Mouse (Mus musculus) embryonic fibroblast, embryonic 13.5 days (primary cell): ENCODE data around the gene Ebf1. TPM values are rescaled to one million over a fixed set of nuclear protein-coding genes. Genes with fewer than 3 reads are reported as not detected.

ENCODE experiments used
- H3K27ac ChIP-seq: 2 replicates; pipeline ENCODE4 v1.5.1; 2012; ENCODE audit warnings: low read length, control low read depth, inconsistent platforms; ENCODE audit not compliant: insufficient read depth
- H3K4me1 ChIP-seq: 2 replicates; pipeline ENCODE4 v1.6.1; 2011; ENCODE audit warnings: low read length; ENCODE audit not compliant: control insufficient read depth, insufficient read depth
- H3K4me3 ChIP-seq: 2 replicates; pipeline ENCODE4 v1.5.1; 2011; ENCODE audit warnings: mild to moderate bottlenecking, control low read depth, low read length; ENCODE audit not compliant: insufficient read depth
- CTCF ChIP-seq: IDR thresholded peaks from 2 replicates; pipeline ENCODE4 v1.5.1; 2011; ENCODE audit warnings: mild to moderate bottlenecking, control low read depth, low read length, moderate library complexity, borderline replicate concordance; ENCODE audit not compliant: insufficient read depth
- POLR2A ChIP-seq: IDR thresholded peaks from 2 replicates; pipeline ENCODE4 v1.6.1; 2011; ENCODE audit warnings: low read depth, mild to moderate bottlenecking, control low read depth, low read length, moderate library complexity
- polyA plus RNA-seq: library from polyadenylated mRNA; stranded (reverse); fragments of >200 nt; gene quantifications from 2 replicates; pipeline ENCODE4 v1.2.4, GENCODE M21; 2011; ENCODE audit warnings: low read depth; ENCODE audit not compliant: missing spikeins, insufficient read length

Gene Ebf1
- polyA plus RNA-seq, 1 experiment: 55.9 TPM

DNA sequence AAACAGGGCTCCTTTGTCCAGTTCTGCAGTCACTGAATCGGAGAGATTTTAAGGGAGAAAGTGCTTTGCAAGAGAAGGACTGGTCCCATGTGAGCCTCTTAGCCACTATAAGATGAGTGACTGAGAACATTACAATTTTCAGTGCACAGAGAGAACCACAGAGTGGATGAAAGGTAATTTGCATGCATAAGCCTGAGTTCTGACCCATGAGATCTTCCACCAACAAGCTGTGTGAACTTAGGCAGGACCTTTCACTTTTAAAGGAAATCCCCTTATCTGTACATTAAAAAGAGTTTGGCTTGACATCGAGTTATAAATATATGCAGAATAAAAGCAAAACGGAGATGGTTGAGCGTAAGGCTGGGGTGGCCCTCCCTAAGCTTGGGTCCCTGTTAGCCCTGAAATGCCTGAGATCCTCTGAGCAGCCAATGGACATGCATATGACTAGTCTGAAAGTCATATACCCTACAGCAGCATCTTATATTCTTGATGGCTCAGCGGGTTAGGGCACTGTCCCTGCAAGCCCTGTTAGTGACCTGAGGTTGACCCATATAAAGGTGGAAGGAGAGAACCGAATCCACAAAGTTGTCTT lies 92.8 kb downstream of the Ebf1 start:
- TF ChIP-seq CTCF (no peak), POLR2A (no peak)
- no peak overlapping the region for H3K27ac ChIP-seq
- H3K4me3 ChIP-seq: no peak overlapping the region
- peaks cover 4% of the 10 kb centered on the region; the same call in 1 of the 2 replicates for H3K4me1 ChIP-seq

DNA sequence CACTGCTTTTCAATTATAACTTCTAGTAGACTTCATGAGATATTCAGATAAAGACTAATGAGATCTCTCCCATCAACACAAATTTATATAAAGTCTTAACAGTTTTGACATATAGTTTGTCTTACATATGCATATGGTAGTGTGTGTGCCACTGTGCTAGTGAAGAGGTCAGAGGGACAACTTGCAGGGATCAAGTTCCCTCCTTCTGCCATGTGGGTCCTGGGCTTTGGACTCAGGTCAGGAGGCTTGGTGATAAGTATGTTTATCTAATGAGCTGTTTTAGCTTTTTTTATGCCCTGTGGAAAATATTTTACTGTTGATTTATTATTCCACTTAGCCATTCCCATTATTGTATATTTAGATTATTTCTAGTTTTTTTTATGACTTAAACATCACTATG lies 93.7 kb downstream of the Ebf1 start:
- H3K4me1 ChIP-seq: peaks cover 4% of the 10 kb centered on the region; the same call in 1 of the 2 replicates
- H3K27ac ChIP-seq: no peak overlapping the region
- H3K4me3 ChIP-seq: no peak overlapping the region
- TF ChIP-seq CTCF: no peak
- TF ChIP-seq POLR2A: no peak

DNA sequence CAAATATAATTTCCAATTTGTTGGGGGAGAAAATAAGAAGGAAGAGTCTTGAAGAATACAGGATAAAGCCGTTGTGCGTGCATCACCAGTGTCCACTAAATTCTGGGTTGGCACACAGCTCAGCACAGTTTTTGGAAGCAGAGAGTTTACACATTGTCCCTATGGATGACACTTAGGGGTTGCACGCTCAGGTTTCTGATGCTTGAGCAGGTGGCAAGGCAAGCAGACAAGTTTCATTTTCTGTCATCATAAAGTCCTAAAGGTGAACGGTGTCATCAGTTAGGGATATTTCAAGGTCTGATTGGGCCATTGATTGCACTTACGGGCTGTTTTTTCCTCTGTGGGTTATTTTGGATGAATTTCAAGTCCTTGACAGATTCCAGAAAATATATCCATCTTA lies 97.1 kb downstream of the Ebf1 start:
- H3K4me3 ChIP-seq: no peak overlapping the region
- no peak overlapping the region for H3K27ac ChIP-seq
- TF ChIP-seq CTCF (no peak), POLR2A (no peak)
- H3K4me1 ChIP-seq: no peaks in the 10 kb centered on the region

DNA sequence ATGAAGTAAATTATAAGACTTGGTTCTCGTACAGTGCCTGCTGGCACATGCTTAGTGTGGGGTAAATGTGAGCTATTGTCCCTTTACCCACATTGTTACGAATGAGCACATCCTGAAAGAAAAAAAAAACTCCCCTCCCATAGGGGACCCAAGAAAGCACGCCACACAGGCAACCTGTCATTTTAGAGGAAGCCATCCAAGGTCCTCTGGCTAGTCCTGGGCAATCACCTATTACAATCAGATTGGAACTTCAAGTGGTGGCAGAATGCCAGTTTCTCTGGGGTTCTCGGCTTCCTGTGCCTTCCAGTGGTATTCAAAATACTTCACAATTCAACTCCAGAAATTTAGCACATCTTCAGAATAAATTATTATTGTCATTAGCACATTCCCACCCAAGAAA lies 98.7 kb downstream of the Ebf1 start:
- Histone ChIP-seq H3K27ac (no peak overlapping the region), H3K4me1 (no peaks in the 10 kb centered on the region), H3K4me3 (no peak overlapping the region)
- no peak for TF ChIP-seq CTCF
- TF ChIP-seq POLR2A: no peak

DNA sequence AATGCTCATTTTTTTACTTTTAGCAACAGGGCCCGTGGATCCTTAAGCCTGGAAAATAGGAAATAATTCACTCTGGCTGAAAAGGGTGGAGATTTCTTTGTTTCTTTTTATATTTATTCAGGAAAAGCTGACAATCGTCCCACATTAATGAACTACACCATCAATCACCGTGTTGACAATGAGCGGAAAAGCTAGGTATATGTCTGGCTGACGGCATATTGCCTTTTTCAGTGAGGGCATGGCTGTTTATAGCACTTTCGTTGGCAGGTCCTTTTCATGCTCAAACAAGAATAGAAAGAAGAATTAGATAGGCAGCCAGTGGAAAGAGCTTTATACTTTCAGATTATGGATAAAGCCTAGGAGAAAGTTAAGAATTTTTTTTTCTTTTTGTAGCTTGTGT lies 99.8 kb downstream of the Ebf1 start:
- Histone ChIP-seq H3K4me3 (no peak overlapping the region), H3K27ac (no peak overlapping the region), H3K4me1 (no peaks in the 10 kb centered on the region)
- no peak for TF ChIP-seq CTCF

DNA sequence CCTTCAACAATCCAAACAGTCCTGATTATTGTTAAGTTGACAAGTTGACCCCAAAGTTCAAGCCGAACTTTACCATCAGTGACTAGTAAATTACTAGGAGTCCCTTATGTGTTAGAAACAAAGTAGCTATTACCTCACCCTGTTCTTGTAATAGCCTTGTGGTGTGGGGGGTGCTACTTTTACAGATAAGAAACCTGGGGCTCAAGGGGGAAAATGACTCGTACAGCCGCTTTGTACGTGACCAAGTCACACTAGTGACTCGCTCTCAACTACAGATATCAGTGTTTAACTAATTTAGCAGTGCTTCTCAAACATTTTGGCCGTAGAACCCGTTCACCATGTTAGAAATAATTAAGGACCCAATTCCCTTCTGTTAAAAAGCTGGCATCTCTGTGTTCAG lies 100.5 kb downstream of the Ebf1 start:
- TF ChIP-seq CTCF: no peak
- Histone ChIP-seq H3K4me3 (no peak overlapping the region), H3K4me1 (no peaks in the 10 kb centered on the region), H3K27ac (no peak overlapping the region)

DNA sequence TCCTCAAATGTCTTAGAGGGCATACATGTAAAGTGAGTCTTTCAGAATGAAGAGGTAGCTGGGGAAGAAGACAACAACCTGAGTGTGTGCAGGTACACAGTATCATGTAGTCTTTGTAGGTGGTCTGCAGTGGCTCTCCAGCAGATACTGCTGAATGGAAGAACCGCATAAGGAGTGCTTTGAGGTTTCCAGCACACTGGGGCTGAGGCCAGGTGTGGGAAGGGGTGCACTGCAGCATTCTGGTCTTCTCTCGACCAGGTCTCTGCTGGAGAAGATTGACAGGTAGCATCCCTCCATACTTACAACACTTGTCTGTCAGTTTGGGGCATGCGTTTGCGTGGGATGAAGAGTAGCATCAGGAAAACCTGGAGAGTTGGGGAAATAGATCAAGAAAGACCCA lies 104.9 kb downstream of the Ebf1 start:
- H3K4me1 ChIP-seq: peaks cover 16% of the 10 kb centered on the region
- no peak overlapping the region for H3K4me3 ChIP-seq
- no peak for TF ChIP-seq CTCF
- no peak for TF ChIP-seq POLR2A
- no peak overlapping the region for H3K27ac ChIP-seq

DNA sequence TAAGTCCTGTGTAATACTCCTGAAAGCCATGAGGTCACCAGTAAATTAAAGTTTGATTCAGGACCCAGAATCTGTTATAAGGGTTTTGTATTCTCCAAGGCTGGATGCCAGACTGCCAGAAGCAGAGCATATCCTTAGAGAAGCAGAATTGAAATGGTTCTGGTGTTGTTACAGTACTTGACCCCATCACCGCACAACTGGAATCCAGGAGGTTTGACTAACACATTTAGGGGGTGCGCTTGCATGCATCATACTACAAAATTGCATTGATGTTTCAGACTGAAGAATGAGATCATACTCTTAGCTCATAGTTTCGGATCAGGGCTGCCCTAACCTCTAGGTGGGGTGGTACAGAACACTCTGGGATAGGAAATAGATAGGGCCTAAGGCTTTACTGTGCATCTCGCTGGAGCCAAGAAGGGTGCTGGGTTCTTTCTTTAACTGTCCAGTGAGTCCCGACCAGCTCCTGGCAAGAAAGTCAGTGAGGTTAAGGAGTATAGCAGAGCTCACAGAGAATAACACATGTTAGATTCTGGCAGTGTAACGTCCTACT lies 106.9 kb downstream of the Ebf1 start:
- Histone ChIP-seq H3K4me1 (peaks cover 16% of the 10 kb centered on the region), H3K27ac (0 out of 2 replicates have a peak overlapping the region, but pooled peaks have one; percentile 44), H3K4me3 (no peak overlapping the region)
- no peak for TF ChIP-seq POLR2A
- no peak for TF ChIP-seq CTCF

DNA sequence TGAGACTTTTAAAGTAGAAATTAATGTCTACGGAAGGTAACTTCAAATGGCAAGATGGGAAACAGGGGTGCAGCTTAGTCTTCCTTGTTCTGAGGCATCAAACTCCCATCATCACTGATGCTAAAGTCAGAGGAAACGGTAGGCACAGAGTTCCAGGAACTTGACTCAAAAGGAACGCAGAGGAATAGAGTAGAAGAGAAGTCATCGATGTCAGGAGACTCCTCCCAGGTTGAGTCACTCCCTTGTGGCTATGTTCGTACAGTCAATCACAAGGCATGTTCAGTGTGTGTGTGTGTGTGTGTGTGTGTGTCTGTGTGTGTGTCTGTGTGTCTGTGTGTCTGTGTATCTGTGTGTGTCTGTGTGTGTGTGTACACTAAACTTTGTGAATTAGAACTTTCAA lies 108.6 kb downstream of the Ebf1 start:
- H3K27ac ChIP-seq: peak overlapping the region; percentile 76
- H3K4me1 ChIP-seq: peaks cover 29% of the 10 kb centered on the region
- no peak for TF ChIP-seq POLR2A
- TF ChIP-seq CTCF: no peak
- no peak overlapping the region for H3K4me3 ChIP-seq

DNA sequence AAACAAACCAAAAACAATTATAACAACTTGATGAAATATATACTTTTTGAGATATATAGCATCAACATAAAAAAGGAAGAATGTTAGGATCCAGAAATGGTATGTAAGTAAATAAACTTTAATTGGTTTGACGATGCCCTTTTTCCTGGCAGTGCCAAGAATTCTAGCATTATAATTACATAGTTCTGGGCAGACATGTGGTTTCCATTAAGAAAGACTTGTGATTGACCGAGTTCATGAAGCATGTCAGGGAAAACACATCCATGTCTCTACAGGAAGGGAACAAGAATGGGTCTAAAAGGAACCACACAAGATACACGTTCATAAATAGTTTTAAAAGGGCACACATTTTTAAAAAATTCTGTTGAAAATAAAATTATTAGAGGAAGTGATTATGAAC lies 110.3 kb downstream of the Ebf1 start:
- Histone ChIP-seq H3K27ac (no peak overlapping the region), H3K4me3 (no peak overlapping the region), H3K4me1 (peaks cover 29% of the 10 kb centered on the region)
- no peak for TF ChIP-seq CTCF
- TF ChIP-seq POLR2A: no peak
